Mouse (Mus musculus): ENCODE measurements at regions not wholly inside any gene's neighbourhood (a gene's known extent, or its start where the extent isn't known, plus 50 kb on each side); places are given as distances from the start of the nearest gene placed in this dataset.
A peak's percentile ranks its signal among the peaks of the same experiment; 100 is the strongest.
"Not testable (repeated sequence)": the region's sequence is repeated elsewhere in the genome, so short reads cannot be mapped to it uniquely, and the experiment has no call there.

- no peak for DNase-seq
Measured at GRCm38 (mm10) chr16:12811088-12811487, 298.4 kb upstream of the Ercc4 start.

- no peak for DNase-seq
Measured at GRCm38 (mm10) chr16:12824646-12825045, 284.8 kb upstream of the Ercc4 start.

GRCm38 (mm10) chr16:12826222-12826621 lies 283.3 kb upstream of the Ercc4 start:
- DNase-seq = no peak

GRCm38 (mm10) chr16:12831308-12831707 lies 278.2 kb upstream of the Ercc4 start:
- not testable (repeated sequence) for DNase-seq

GRCm38 (mm10) chr16:12856356-12856755 lies 253.1 kb upstream of the Ercc4 start:
- no peak for DNase-seq

- no peak for DNase-seq
Measured at GRCm38 (mm10) chr16:12859714-12860355, 249.6 kb upstream of the Ercc4 start.

- DNase-seq = peak in 1 of 2 experiments; percentile 15
Measured at GRCm38 (mm10) chr16:12862561-12862960, 246.9 kb upstream of the Ercc4 start.

- not testable (repeated sequence) for DNase-seq
Measured at GRCm38 (mm10) chr16:12878326-12878725, 231.2 kb upstream of the Ercc4 start.

- peak in 1 of 2 experiments; percentile 15 for DNase-seq
Measured at GRCm38 (mm10) chr16:12880011-12880410, 229.5 kb upstream of the Ercc4 start.

GRCm38 (mm10) chr16:12880481-12880880 lies 229.0 kb upstream of the Ercc4 start:
- DNase-seq = no peak

GRCm38 (mm10) chr16:12882690-12883089 lies 226.8 kb upstream of the Ercc4 start:
- no peak for DNase-seq

- no peak for DNase-seq
Measured at GRCm38 (mm10) chr16:12884556-12884955, 224.9 kb upstream of the Ercc4 start.

- no peak for DNase-seq
Measured at GRCm38 (mm10) chr16:12886127-12886526, 223.4 kb upstream of the Ercc4 start.

GRCm38 (mm10) chr16:12887381-12887780 lies 222.1 kb upstream of the Ercc4 start:
- DNase-seq = no peak

- DNase-seq = no peak
Measured at GRCm38 (mm10) chr16:12890094-12890493, 219.4 kb upstream of the Ercc4 start.

- DNase-seq = no peak
Measured at GRCm38 (mm10) chr16:12890545-12890944, 218.9 kb upstream of the Ercc4 start.

- no peak for DNase-seq
Measured at GRCm38 (mm10) chr16:12892658-12893305, 216.7 kb upstream of the Ercc4 start.

- no peak for DNase-seq
Measured at GRCm38 (mm10) chr16:12897267-12897666, 212.2 kb upstream of the Ercc4 start.

- no peak for DNase-seq
Measured at GRCm38 (mm10) chr16:12900670-12901069, 208.8 kb upstream of the Ercc4 start.

GRCm38 (mm10) chr16:12901096-12901995 lies 208.1 kb upstream of the Ercc4 start:
- DNase-seq = no peak

GRCm38 (mm10) chr16:12901996-12902319 lies 207.5 kb upstream of the Ercc4 start:
- DNase-seq = no peak

GRCm38 (mm10) chr16:12903161-12903560 lies 206.3 kb upstream of the Ercc4 start:
- DNase-seq = no peak

GRCm38 (mm10) chr16:12904937-12905336 lies 204.5 kb upstream of the Ercc4 start:
- no peak for DNase-seq

GRCm38 (mm10) chr16:12924668-12925067 lies 184.8 kb upstream of the Ercc4 start:
- DNase-seq = no peak

Measured in lung, adult 18-20 months (tissue).